Mouse (Mus musculus) thymus, postnatal 25 days (tissue): ENCODE results near the gene Serpine1.
"Not testable (repeated sequence)": the region's sequence is repeated elsewhere in the genome, so short reads cannot be mapped to it uniquely, and the experiment has no call there.

Source experiments
- DNase-seq: peaks from one replicate; pipeline ENCODE4 v3.0.0; 2022

Gene Serpine1

DNA sequence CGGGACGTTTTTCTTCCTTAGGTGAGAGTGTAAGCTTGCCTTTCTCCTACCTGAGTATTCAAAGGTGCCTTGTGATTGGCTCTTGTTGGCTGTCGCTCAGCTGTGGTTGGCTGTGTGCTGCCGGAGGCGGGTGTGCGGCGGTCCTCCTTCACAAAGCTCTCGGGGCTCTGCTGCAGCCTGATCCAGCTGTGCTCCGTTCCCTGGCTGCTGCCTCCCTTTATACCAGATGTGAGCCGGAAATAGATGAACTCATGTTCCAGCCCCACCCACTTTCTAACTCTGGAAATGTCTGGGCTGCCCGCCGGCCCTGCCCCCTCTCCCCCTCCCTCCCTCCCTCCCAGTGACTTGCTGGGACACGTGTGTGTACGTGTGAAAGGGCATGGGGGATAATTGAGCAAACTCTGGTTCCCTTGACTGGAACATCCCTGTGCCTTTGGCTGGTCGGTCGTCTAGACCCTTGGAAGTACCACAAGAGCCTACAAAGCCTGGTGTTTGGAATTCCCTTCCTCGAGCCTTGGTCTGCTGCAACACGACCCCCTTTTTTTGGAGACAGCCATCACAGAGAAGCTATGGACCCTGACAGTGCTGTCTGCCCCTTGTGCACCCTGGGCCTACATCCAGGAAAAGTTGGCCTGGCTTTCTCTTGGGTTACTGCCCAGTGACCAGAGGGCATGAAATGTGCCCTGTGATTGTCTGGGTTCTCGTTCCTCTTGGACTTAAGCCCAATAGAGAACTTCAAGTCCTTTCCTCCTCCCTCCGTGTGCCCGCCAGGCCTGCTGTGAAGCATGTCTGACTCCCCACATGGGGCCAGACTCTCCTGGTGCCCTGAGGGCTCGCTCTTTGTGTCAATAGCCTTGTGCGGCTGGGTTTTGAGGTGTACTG, at the start of gene Serpine1:
Gene Serpine1, minus strand, starts transcription at position 190 of the 882 bp plus-strand sequence.
- DNase-seq = peak; percentile 65

DNA sequence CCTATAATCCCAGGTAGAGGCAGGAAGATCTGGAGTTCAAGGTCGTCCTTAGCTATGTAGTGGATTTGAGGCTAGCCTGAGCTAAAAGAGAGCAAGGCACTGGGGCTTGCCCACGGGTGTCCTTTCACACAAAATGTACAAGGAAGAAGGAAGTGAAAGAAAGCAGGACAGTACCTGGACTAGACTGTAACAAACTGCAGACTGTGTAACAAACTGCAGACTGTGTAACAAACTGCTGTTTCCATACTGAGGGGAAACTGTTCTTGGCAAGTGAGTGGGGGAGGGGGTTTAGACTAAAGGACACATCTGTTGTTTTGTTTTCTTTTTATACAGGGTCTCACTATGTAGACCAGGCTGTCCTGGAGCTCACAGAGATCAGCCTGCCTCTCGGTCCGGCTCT, 49.2 kb upstream of the Serpine1 start:
- DNase-seq = no peak

DNA sequence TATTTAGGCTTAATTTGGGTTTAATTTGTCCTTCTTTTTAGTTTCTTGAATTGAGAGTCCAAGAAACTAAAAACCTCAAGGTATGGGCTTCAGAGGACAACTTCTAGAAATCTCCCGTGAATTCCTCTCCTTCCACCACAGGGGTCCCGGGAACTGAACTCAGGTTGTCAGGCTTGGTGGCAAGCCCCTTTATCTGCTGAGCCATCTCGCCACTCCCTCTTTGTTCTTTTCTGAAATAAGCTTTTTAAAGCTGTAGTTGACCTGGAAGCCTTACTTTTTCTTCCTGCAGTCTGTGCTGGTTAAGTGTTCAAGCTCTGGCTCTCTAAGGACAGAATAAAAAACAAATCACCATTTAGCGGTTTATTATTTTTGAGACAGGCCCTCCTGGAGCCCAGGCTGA, 46.8 kb upstream of the Serpine1 start:
- DNase-seq = no peak

DNA sequence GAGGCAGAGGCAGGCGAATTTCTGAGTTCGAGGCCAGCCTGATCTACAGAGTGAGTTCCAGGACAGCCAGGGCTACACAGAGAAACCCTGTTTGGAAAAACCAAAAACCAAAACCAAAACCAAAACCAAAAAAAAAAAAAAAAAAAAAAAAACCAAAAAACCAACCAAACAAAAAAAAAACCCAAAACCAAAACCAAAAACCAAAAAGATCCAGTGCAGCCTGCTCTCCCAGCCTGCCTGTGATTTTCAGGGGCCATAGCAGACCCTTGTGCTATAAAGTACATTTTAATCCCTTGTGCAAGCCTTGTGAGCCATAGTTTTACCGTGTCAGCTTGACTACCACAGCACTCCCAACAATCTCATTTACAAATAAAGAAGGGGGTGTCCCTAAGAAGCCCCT, 45.9 kb upstream of the Serpine1 start:
- not testable (repeated sequence) for DNase-seq

DNA sequence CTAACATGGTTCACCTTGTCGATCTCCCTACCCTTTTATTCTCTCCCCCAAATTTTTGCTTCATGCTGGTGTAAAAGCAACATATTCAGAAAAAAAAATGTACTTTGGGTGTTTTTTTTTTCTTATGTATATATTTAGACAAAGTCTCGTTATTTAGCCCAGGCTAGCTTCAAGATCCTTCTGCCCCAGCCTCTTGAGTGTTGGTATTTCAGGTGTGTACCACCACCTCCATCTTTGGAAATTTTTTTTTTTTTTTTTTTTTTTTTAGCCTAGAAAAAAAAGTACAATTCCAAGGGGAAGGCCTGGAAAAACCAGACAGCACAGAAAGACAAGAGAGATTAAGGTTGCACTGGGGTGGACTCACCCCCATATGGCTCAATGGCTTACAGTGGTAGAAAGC, 44.9 kb upstream of the Serpine1 start:
- DNase-seq = no peak

DNA sequence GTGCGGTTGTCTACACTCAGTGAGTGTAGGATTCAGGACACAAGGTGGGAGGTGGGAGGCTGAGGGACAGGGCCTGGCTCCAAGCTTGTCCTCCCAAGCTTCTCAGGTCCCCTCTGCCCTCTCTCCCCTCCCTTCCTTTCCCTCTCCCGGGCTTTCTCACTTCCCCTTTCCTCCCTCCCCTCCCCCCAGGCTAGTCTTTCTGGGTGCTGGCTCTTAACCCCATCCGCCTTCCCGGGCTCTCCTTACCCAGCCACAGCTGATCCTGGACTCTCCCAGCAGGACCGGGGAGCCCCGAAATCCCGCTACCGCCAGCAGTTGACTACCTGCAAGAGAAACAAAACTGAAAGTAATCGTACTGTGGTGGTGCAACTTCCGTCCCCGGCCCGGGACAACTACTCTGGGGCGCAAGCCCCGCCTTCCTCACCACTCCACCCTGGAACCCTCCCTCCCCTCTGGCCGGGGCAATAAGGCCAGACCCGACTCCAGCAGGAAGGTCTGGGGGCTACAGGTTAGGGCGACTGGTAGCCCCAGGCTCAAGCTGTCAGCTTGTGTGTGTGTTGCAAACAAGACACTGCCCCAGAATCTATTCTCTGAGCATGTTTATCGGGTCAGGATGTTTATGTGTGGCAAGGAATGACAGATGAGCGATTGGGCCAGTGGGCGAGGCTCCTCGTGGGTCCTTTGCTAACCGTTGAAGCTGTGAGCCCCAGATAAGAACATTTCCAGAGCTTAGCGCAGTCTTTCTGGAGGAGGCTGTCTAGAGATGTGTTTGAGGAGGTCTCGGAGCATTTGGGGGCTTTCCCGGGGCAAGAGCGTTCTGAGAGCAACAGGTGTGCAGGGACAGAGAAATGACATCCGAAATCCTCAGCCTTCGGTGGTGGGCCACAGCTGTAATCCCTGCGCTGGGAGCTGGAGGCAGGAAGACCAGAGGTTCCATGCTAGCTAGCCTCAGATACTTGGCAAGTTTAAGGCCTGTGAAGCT, 44.1 kb upstream of the Serpine1 start, which contains the start of gene Trim56:
Gene Trim56, minus strand, starts transcription at position 344 of the 982 bp plus-strand sequence.
- DNase-seq = peak; percentile 85

DNA sequence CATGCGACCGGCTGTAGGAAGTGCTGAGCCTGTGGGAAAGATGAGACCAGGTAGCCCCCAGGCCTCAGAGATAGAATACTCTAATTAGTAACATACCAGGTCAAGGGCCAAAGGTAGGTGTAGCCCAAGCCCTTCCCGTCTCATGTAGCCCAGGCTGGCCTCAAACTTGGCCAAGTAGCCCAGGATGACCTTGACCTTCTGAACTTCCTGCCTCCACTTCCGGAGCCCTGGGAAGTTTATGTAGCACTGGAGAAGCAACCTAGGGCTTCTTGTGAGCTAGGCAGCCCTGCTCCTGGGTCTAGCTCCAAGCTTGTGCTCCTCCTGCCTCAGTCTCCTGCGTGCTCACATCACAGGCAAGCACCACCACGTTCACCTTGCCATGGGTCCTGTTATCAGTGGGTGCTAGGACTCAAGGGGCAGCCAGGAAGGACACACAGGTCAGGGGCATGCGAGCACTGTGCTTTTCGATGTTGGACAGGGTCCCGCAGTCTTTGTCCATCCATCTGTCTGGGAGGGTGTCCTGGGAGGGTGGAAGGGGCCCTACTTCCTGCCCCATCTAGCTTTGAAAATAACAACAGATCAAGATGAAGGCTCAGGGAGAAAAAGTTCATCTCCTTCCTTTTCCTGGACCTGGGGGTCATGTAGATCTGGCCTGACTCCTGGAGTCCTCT, 43.0 kb upstream of the Serpine1 start:
- DNase-seq = no peak

DNA sequence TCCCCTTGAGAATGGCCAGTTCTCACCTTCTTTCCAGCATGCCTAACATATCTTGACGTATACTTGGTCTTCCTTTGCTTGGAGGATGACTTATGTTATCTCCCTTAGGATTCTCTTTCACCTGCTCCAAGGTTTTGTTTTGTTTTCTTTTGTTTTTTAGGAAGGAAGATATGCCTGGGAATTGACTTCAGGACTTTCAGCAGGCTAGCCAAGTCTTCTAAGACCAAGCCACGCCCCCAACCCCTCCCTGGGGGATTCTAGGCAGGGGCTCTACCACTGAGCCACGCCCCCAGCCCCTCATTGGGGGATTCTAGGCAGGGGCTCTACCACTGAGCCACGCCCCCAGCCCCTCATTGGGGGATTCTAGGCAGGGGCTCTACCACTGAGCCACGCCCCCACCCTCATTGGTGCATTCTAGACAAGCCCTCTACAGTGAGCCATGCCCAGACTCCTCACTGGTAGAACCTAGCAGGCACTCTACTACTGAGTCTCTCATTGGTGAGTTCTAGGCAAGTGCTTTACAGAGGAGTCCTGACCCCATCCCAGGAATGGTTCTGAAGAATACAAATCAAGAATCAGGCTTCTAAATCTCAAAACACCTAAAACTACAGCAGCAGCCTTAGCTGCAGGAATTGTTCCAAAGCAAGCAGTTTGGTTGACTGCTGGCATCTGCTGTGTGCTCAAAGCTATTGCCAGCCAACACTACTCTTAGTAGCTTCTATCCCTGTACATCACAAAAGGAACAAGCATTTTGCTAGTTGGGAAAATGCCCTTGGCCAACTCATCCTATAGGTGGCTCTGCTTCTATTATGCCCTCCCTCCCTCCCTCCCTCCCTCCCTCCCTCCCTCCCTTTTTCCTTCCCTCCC, 39.7 kb upstream of the Serpine1 start:
- no peak for DNase-seq

DNA sequence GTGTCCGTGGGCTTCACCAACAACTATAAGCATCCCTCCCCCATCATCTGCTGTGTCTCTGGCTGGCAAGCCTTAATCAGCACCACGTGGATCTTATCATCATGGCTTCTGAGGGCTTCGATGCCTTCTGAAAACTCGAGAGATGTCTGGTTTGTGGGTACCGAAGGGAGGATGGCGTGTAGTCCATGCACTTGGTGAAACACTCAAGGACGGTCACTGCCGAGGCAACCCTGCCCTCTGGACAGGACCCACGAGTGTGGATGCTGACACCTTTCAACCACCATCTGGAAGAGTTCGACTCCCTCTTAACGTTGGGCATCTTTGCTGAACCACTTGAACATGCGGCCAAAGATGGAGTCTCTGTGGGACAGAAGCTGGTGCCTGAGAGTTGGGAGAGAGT, 38.8 kb upstream of the Serpine1 start:
- no peak for DNase-seq

DNA sequence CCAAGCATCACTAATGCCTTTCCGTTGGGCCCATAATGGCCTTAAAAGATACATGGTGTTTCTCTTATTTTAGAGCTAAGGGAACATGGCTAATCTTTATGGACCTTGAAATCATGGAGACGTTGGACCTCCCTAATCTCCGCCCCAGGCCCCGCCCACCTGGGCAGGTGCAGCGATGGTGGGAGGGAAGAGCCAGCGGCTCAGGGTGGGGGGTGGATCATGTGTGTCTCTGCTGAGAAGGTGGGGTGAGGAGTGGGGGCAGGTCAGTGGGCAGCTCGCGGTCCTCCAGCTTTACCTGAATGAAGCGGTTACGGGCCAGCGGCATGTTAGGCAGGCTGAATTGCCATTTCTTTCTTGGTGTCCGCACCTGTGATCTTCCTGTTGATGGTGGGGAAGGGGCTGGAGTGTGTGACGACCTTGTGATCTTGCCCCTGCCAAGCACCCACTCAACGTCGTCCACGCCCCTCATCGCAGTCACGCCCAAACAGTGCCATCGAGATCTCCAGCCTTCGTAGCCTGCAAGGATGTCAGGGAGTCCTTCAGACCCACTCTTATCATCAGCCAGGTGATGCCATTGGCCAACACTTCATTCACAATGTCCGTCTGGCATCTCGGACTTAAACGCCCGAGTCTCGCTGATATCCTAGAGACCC, 38.0 kb upstream of the Serpine1 start:
- DNase-seq = no peak

DNA sequence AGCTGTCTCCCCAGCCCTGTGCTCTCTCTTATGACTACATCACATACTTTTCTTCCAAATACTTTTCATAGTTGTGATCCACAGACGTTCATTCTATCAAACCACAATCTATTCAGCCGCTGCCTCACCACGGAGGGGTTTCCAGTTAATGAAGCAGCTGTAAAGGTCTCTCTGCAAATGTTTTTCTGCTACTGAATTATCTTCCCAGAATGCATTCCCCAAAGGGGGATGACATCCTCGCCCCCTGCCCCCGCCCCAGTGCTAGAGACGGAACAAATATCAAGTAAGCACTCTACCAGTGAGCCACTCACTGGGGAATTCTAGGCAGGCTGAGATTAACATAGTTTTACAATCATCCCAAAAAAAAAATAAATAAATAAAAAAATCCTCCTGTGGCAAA, 36.0 kb upstream of the Serpine1 start:
- no peak for DNase-seq

DNA sequence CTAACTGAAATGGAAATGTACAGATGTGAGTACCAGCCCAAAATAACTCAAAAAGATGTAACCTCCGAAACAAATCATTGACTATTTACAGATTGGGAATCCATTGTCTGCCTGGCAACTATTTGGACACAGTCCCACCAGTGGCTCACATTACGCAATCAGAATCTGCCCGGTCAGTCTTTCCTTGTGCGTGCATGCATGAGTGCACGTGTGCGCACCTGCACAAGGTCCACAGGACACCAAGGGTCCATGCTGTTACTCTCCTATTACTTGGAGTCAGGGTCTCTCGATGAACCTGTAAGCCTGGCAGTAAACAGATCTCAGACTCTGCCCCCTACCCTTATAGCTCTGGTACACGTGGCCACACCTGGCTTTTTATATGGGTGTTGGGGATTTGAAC, 35.6 kb upstream of the Serpine1 start:
- no peak for DNase-seq

DNA sequence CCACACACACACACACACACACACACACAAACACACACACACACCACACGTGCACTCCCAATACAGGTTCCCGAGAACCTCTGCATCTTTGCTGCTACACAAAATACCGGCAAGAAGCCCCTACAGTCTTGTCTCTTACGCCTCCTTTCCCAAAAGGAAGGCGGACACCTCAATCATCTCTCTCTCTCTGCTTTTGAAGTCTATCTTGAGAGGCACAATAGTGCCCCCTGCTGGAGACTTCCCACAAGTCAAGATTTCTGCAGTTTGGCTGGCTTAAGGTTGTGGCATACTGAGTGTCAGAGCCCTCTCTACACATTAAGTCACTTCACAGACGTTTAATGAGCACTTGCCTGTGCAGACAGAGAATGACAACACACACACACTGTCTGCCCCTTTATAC, 35.0 kb upstream of the Serpine1 start:
- DNase-seq = peak; percentile 81

DNA sequence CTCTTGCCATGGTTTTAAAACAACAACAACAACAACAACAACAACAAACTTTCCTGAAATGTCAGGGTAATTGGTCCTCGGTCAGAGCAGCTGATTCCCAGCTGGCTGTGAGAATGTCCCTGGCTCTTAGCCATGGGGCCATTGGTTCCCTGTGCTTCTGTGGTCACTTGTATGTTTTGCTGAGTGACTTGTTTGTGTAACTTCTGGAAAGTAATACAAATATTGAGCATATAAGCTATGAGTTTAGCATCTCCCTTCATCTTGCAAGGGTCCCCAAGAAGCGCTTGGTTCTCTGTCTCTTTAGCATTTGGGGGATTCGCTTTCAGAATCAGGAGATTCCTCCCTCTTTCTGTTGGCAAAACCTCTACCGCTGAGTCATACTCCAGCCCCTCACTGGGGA, 34.4 kb upstream of the Serpine1 start:
- no peak for DNase-seq

DNA sequence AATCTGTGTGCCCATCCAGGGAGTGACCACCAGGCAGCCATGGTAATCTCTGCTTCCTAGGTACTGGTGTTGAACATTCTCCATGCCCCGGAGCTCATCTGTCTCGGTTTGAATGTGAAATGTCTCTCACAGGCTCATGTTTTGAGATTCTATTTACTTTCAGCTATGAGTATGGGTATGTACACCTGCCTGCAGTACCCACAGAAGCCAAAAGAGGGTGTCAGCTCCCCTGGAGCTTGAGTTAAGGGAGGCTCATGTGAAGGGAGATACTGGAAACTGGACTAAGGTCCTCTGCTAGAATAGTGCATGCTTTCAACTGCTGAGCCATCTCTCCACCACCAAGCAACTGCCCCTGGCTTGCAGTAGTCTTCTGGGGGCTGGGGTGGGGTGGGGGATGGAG, 31.9 kb upstream of the Serpine1 start:
- no peak for DNase-seq

DNA sequence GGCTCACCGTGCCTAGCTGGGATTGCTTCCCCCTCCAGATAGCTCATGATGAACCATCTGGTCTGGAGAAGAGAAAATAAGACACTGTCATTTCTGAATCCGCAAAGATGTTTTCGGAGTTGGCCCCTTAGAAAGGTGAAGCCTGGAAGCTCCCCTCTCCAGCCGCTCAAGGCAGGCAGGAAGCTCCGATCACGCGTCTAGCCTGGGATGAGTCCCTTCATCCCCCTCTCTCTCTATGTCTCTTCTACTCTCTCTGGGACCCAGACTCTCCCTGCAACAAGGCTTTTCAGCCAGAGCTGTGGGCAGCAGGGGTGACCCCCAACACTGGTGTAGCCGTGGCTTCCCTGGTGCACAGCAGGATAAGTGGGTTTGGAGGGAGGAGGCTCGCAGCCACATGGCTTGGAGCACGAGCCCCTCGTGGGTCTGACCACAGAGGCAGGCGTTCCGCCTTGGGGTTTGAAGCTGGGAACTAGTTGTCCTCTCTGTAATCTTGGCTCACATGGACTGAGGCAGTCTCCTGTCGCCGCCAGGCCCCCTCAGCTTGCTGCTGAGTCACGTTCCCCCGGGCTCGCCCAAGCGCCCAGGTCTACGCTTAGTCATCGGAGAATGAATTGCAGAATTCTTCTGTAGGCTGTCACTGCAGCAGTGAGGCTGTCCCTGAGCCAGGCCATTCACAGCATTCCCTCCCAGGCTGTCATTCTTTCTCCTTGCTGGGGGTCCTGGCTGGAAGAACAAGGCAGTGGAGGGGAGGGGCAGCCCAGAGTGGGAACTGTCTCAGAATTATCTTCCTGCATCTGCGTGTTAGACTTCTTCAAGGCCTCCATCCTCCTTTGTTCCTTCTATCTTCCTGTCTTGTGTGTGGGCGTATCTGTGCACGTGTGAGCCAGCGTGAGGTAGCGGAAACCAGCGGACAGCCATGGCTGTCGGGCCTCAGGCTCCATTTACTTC, 30.8 kb upstream of the Serpine1 start:
- DNase-seq = peak; percentile 61

DNA sequence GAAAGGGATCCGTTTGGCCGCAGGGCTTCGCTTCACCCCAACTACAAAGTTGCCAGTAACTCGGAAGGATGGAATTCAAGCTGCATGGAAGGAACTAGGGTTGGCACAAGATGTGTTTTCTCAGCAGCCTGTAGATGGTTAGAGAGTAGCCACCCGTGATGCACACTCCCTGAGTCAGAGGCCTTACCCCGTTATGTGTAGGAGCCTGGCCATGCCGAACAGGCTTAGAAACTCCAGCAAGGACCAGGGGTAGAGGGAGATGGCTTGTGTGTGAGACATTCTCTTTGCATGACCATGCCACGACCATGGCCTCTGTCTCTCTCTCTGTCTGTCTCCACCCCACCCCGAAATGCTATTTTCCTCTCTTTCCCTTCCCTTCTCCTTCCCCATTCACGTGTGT, 30.0 kb upstream of the Serpine1 start:
- no peak for DNase-seq

DNA sequence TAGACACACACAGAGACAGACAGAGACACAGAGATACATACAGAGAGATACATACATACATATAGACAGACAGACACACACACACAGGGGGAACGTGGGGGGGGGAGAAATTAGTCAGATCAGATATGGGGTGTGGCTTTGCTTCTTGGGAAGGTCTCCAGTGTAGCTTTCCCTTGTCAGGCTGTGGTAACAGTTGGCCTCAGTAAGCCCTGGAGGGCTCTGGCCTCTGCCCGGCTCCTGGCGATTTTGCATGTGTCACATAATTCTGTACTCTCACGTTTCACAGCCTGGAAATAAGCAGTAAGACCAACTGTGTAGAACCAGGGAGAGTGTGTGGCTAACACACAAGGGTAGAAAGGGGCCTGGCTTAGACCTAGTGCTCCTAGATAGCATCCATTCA, 28.6 kb upstream of the Serpine1 start:
- no peak for DNase-seq

DNA sequence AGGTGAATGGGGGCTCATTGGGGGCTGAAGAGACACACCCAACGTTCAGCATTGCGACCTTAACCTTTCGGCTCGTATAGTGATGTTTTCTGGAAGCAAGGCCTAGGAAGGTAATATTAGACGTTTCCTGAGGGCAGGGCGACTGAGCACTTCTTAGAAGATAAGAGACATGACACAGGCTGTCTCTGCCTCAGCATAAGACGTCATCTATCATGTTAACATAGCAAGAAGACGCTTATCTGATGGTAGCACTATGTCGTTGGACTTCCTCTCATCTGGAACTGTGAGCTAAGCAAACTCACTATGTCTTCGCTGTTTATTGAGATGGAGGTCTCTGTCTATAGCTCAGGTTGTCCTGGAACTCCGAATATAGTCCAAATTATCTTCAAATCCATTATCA, 26.4 kb upstream of the Serpine1 start:
- no peak for DNase-seq

DNA sequence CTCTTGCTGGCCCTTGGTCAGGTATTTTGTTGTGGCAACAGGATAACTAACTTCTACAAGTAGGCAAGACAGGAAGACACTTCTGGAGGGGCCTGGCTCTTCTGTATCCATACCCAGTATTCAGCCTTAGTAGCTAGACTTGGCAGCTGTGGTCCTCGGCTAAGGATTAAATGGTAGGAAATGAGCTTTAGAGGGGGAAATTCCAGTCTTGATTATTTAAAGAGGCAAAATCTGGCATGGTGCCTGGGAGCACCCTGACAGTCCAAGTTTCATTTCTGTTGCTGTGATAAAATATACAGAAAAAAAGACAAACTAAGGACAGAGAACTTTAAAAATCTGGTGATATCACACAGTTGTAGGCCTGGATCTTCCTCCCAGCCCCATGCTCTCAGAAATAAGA, 24.0 kb upstream of the Serpine1 start:
- no peak for DNase-seq
